Mouse (Mus musculus) thymus, postnatal 0 days (tissue): ENCODE measurements around the gene Casq1. TPM values are rescaled to one million over a fixed set of nuclear protein-coding genes. Genes with fewer than 3 reads are reported as not detected.

Experiments
- DNase-seq: peaks from one replicate; pipeline ENCODE4 v3.0.0-alpha.2; 2015; ENCODE audit warnings: low spot score
- polyA plus RNA-seq: library from polyadenylated mRNA; unstranded; fragments of >200 nt; fragmentation: Nextera tagmentation; extraction: Ambion mirVana; gene quantifications from 2 replicates; pipeline ENCODE4 v1.2.1, GENCODE M21; 2015

The Casq1 gene
- polyA plus RNA-seq, 1 experiment from 2014 or later, result 1.4 TPM

DNA sequence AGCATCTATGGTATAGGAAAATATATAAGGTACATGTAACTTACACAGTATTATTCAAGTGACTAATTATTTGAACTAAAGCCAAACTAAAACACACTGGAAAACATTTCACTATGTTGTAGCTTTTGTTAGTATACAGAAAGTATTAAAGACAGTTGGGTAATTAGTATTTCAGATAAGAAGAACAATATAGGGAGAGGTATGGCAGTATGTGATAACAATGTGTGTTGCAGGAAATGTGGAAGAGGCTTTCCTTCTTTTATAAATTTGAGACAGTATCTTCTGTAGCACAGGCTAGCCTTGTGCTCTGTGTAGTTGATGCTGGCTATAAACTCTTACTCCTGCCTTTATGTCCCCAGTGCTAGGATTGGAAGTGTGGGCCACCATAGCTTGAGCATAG, 35.8 kb downstream of the Casq1 start:
- no peak for DNase-seq

DNA sequence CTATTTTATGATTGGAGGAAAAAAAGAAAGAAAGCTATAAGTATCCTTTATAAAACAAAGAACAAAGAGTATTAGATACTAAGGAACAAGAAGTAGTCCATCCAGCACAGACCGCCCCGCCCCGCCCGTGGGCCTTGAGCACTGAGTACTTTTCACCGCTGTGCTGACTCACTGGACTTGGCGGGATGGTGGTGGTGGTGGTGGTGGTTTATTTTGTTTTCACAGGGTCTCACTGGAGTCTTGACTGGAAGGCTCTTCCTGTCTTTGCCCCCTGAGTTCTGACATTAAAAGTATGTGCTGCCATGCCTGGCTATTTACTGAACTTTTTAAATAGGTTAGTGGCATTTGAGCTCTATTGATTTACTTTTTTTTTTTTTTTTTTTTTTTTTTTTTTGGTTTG, 36.6 kb downstream of the Casq1 start:
- no peak for DNase-seq

DNA sequence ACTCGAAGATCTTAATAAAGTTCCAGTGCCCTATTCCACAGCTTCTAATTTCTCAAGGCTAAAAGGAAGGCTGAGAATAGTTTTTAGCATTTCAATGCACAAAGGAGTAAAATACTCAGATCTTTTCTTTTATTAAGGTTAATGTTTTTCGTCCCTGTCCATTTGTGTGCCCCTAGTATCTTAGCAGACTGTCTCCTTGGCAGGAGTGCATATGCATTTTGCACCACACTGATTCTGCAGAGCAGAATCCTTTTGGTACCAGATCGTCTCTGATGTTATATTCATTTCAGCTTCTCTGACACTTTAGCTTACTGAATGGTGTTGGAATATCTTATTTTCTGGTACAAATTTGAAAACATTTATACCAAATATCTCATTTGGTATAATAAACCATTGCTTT, 37.9 kb downstream of the Casq1 start:
- DNase-seq, result no peak

DNA sequence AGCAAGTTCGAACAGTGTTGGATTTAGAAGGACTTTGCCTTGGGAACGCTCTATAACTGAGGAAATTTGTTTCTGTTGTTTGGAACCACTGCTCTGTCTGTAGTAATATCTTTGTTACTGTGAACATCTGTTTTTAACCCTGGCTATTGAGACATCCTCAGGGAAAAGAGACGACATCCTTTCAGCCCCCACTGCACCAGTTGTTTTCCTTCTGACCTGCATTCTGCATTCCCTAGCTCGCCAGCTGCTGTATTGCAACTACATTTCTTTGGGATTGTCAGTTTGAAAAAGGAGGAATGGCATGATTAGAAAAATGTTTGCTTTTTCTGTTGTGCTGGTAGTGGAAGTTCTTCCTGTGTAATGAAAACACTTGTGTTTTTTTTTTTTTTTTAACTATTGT, 38.8 kb downstream of the Casq1 start:
- no peak for DNase-seq

DNA sequence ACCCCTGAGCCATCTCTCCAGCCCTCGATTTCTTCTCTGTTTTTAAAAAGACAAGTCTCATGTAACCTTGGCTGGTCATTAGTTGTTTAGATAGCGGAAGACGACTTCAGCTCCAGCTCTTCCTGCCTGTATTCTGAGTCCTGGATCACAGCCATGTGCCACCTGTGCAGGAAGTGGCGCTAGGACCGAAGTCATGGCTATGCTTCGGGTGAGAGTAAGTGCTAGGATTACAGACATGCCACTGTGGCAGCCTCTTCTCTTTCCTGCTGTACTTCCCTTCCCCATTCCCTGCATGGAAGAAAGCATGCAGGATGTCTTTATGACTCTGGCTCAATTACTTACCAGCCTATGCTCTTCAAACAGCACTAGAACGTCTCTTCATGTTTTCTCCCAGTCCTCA, 40.6 kb downstream of the Casq1 start:
- DNase-seq, result no peak

DNA sequence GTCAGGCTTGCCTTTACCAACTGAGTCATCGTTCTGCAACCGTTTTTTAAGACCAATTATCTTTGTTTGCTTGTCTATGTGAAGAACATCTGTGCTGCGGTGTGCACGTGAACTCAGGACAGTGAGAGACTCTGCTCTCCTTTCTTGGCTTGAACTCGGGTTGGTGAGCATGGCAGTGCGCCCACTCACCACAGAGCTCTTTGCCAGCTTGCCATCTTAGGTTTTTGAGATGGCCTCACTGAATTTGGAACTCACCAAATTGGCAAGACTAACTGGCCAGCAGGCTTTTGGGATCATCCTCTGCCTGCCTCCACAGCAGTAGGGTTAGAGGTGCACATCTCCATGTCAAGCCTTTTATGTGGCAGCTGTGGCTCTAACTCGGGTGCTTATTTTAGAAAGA, 41.9 kb downstream of the Casq1 start:
- DNase-seq, result no peak

DNA sequence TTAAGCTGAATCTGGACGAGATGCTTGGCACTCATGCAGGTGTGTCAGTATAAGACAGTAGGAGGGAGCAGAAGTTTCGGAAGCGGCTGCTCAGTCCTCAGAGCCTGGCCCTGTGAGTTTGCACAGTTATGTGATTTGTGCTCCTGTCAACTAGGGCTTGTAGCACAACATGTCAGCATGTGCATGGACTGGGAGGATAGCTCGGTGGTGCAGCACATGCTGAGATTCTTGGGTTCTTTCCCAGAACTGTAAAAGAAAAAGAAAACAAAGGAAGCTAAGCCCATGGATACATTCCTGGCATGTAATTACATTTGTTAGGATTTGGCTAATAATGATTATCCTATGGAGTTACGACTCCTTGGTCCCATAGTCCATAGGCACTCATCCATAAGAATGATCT, 46.5 kb downstream of the Casq1 start:
- no peak for DNase-seq

DNA sequence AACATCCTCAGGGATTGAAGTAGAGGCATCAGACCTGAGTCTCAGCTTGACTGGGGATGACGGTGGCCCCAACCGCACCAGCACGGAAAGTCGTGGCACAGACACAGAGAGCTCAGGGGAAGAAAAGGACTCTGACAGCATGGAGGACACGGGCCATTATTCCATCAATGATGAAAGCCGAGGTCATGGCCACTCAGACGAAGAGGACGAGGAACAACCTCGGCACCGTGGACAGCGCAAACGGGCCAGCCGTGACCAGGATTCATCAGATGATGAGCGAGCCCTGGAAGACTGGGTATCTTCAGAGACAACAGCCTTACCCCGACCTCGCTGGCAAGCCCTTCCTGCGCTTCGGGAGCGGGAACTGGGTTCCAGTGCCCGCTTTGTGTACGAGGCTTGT, 47.3 kb downstream of the Casq1 start:
- no peak for DNase-seq

DNA sequence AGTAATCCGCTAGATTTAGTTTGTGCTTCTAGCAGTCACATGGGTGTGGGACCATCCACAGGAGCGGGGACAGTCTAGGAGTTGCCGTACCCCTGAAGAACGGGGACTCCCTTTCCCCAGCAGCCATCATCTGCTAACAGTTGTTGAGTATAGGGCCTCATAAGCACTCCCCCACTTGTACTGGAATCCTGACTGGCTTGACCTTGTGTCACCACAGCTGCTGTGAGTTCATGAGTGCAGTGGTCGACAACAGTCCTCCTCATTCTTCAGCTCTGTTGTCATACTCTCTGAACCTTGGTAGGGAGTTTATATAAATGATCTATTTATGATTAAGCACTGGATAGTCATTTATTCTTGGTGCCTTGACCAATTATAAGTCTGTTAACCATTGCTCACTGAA, 49.9 kb downstream of the Casq1 start:
- no peak for DNase-seq

DNA sequence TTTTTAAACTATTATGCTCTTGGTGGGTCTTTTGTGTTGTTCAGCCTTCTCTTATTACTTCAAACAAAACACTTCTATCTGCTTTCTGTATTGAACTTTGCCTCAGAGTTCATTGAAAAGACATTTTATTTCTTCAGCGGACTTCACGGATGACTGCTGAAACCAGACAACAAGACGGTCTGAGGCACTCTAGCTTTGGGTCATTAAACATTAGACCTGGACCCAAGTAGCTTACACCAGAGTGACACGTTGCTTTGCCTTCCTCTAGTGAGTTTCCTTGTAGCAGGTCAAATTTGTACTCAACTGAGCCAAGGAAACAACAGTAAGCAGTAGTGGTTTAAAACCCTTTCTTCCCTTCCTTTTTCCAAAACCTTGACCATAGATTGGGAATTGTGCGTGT, 51.8 kb downstream of the Casq1 start:
- DNase-seq, result no peak

DNA sequence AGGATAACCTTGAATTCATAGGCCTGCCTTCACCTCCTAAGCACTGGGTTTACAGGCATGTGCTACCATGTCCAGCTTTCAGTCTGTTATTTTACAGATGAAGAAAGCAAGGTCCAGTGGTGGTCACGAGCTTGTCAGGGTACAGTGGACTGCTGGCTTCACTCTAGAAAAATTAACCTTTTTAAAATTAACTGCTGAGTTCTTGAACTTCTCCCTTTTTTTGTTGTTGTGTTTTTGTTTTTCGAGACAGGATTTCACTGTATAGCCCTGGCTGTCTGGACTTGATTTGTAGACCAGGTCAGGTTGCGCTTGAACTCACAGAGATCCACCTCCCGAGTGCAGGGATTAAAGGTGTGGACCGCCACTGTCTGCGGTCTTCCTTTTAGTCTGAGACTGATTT, 56.7 kb downstream of the Casq1 start:
- DNase-seq, result no peak

DNA sequence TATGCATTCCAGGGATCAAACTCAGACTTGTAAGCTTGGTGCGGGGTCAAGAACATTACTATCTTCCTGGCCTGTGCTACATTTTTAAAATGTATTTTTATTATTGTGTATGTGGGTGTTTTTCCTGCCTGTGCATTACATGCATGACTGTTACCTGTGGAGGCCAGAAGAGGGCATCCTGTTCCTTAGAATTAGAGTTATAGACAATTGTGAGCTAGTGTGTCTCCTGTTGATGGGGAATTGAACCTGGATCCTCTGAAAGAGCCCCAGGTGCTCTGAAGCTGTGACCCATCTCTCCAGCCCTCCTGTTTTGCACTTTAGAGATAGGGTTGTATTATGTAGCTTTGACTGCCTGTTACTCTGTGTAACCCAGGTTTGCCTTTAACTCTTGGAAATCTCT, 57.7 kb downstream of the Casq1 start:
- DNase-seq, result peak; percentile 15

DNA sequence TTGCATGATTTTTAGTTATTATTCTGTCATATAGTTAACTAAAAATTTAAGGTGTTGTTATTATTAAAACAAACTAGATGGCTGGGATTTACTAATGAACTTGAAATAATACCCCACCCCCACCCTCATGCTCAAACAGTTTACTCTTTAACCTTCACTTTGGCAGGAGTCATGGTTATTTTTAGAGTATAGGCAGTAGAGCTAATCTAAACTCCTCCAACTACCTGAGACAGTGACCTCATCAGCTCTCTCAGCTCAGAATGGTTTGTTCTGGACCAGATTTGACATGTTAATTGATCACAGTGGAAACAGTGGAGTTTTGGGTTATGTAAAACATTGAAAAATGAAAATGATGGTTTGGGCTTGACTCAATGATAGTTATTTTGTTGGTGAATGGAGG, 59.2 kb downstream of the Casq1 start:
- DNase-seq, result no peak

DNA sequence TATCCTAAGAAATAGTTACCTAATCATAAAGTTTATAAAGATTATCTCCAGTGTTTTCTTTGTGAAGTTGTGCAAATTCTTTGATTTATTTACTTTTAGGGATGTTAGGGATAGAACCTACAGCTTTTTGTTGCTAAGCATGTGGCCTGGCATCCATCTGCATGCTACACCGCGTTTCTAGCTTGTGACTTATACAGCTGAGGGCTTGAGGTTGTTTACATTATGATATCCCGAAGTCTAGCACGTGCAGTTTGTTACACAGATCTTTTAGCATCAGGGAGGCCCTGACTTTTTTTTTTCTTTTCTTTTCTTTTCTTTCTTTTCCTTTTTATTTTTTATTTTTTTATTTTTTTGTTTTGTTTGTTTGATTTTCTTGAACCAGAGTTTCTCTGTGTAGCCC, 59.7 kb downstream of the Casq1 start:
- no peak for DNase-seq

Other genes with a start within 250 kb of the Casq1 start
- gene Vangl2, start 191.4 kb downstream of the Casq1 start, polyA plus RNA-seq, result 15.4 and 17.4 TPM in 2 replicates
- gene Nhlh1, start 162.3 kb downstream of the Casq1 start, polyA plus RNA-seq, result not detected in 2 replicates
- gene Copa, start 137.3 kb downstream of the Casq1 start, polyA plus RNA-seq, result 115 and 123 TPM in 2 replicates
- gene Ncstn, start 137.1 kb downstream of the Casq1 start, polyA plus RNA-seq, result 69.2 and 75.0 TPM in 2 replicates
- gene Pex19, start 93.1 kb downstream of the Casq1 start, polyA plus RNA-seq, result 73.9 and 74.0 TPM in 2 replicates
- gene Dcaf8, start 71.8 kb downstream of the Casq1 start, polyA plus RNA-seq, result 93.2 and 103 TPM in 2 replicates
- 31.1 and 32.8 TPM in 2 replicates for gene Pea15a, start 13.1 kb downstream of the Casq1 start, polyA plus RNA-seq
- gene Atp1a4, start 38.5 kb upstream of the Casq1 start, polyA plus RNA-seq, result not detected in 2 replicates
- gene Igsf8, start 41.8 kb upstream of the Casq1 start, polyA plus RNA-seq, result 24.2 and 28.4 TPM in 2 replicates
- gene Atp1a2, start 78.2 kb upstream of the Casq1 start, polyA plus RNA-seq, result 0.71 and 0.82 TPM in 2 replicates
- 0.09 TPM in 2 replicates for gene Kcnj9, start 109.5 kb upstream of the Casq1 start, polyA plus RNA-seq
- 0.15 and 0.17 TPM in 2 replicates for gene Kcnj10, start 121.3 kb upstream of the Casq1 start, polyA plus RNA-seq
- 5.6 and 6.5 TPM in 2 replicates for gene Pigm, start 156.7 kb upstream of the Casq1 start, polyA plus RNA-seq